Mouse (Mus musculus): Measurements from ENCODE around the gene Cers2. TPM values are rescaled to one million over a fixed set of nuclear protein-coding genes. Genes with fewer than 3 reads are reported as not detected.
A peak's percentile ranks its signal among the peaks of the same experiment; 100 is the strongest.
"Not testable (repeated sequence)": the region's sequence is repeated elsewhere in the genome, so short reads cannot be mapped to it uniquely, and the experiment has no call there.

The Cers2 gene
- polyA plus RNA-seq, 1 experiment from 2014 or later, result 113 TPM

DNA sequence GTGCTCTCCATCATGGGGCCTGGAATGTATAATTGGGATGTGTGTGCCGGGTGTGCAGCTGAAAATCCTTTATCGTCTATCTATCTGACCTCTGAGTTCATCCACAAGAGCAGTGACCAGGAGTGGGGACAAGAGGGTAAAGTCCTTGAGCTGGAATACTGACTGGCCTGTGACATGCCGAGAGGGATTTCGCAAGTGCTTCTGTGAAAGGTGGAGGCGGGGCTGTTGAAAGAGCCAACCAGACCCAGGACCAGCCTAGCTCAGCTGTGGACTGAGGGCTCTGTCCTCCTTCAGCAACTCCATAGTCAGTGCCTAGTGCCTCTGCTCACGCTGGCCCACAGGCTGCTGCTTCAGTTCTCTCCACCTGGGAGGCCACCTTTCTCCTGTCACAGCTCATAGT lies 4.0 kb downstream of the Cers2 start:
- H3K4me2 ChIP-seq, result peak overlapping the region; percentile 51
- ATAC-seq (ENCODE audit: low read depth), result peak; percentile 7; the same call in 1 of the 2 replicates

DNA sequence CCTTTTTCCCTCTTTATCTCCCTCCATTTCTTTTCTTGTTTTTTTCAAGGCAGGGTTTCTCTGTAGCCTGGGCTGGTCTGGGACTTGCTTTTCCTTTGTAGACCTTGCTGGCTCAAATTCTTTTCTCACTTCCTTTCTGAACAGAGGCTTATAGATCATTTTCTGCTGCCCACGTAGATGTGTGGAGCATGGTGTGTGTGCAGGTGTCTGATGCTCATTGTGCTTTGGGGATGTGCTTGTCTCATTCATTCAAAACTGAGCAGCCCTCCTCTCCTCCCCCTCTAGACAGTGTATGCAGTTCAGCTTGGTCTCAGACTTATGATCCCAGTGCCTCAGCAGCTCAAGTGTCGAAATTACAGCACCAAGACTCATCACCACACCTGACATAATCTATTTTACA lies 4.5 kb downstream of the Cers2 start:
- Histone ChIP-seq H3K27me3 (no peaks in the 10 kb centered on the region), H3K36me3 (peaks cover 62% of the 10 kb centered on the region), H3K4me1 (replicated peaks) (peaks cover 67% of the 10 kb centered on the region), H3K9ac (peak overlapping the region; percentile 50), H3K9me3 (replicated peaks) (no peaks in the 10 kb centered on the region), H3K27ac (peak overlapping the region; percentile 79), H3K4me2 (peak overlapping the region; percentile 51), H3K4me3 (replicated peaks) (peak overlapping the region; percentile 22)
- DNase-seq (no peak), ATAC-seq (ENCODE audit: low read depth) (no peak)
- WGBS (ENCODE audit: insufficient replicate concordance), result 68% methylated on average over 2 of the region's 2 CpGs

More for the DNA sequence above, 4.0 kb downstream of the Cers2 start:
- H3K27me3 ChIP-seq, result no peaks in the 10 kb centered on the region
- peaks cover 68% of the 10 kb centered on the region for H3K4me1 ChIP-seq (replicated peaks)
- H3K36me3 ChIP-seq, result peaks cover 56% of the 10 kb centered on the region
- DNase-seq, result no peak
- H3K4me3 ChIP-seq (replicated peaks), result peak overlapping the region; percentile 22
- H3K27ac ChIP-seq, result peak overlapping the region; percentile 79
- WGBS (ENCODE audit: insufficient replicate concordance), result 63% methylated on average over 6 of the region's 6 CpGs
- no peaks in the 10 kb centered on the region for H3K9me3 ChIP-seq (replicated peaks)
- peak overlapping the region; percentile 50 for H3K9ac ChIP-seq

DNA sequence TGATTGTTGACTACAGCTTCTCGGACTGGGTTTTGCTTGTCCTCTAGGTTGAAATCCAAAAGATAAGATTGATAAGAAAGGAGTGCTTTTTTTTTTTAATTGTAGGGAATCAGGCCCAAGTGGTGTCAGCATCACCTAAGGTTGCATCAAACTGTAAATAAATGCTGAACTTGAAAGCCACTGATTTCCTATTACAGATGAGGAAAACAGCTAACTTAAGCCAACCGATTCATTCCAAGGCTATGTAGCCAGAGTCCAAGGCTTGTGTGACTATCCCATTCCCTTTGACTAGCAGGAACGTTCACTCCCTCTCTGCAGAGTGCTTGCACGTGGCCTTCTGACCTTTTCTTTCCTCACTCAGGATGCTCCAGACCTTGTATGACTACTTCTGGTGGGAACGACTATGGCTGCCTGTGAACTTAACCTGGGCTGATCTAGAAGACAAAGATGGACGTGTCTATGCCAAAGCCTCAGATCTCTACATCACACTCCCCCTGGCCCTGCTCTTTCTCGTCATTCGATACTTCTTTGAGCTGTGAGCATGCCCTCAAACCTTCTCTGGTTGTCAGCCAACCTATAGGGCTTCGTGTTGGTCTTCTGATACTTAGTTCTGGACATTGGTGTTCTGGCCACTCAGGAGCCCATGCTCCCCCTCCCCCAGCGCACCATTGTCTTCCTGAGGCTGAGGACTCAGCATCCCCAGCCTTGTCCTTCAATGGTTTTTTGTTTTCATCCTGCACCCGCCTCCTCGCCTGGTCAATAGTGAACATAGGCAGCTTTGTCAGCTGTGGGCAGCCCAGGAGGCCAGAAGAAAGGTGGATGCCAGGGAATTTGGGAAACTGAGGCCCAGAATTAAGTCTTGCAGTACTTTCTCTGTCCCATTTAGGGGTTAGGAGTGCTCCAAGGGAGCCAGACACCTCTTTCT lies 5.4 kb downstream of the Cers2 start:
- DNase-seq (no peak), ATAC-seq (ENCODE audit: low read depth) (no peak)
- no peak overlapping the region for H3K4me3 ChIP-seq (replicated peaks)
- H3K9me3 ChIP-seq (replicated peaks), result no peaks in the 10 kb centered on the region
- no peak overlapping the region for H3K4me2 ChIP-seq
- peaks cover 59% of the 10 kb centered on the region for H3K4me1 ChIP-seq (replicated peaks)
- no peak overlapping the region for H3K9ac ChIP-seq
- H3K27ac ChIP-seq, result no peak overlapping the region
- WGBS (ENCODE audit: insufficient replicate concordance), result 74% methylated on average over 12 of the region's 12 CpGs
- H3K36me3 ChIP-seq, result peaks cover 70% of the 10 kb centered on the region
- H3K27me3 ChIP-seq, result no peaks in the 10 kb centered on the region

DNA sequence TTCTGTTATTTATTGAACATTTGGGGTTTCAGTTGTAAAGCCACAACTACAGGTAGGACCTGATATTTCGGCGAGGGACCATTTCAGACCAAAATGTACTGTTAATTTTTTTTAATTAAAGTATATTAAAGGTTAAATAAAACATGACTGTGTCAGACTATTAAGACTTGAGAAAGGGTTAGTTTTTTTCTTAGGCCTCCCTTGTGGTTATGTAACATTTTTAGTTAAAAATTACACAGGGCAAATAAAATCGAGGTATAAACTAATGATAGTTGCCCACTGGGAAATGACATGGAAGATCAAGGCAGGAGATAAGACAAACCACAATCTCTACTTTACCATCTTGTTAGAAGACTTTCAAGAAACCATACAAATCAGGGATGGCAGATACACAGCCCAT lies 8.8 kb downstream of the Cers2 start:
- no peak overlapping the region for H3K4me3 ChIP-seq (replicated peaks)
- peaks cover 97% of the 10 kb centered on the region for H3K36me3 ChIP-seq
- DNase-seq (no peak), ATAC-seq (ENCODE audit: low read depth) (no peak)
- whole genome bisulfite sequencing (ENCODE audit: insufficient replicate concordance), result 64% methylated on average over 3 of the region's 3 CpGs
- H3K4me1 ChIP-seq (replicated peaks), result peaks cover 33% of the 10 kb centered on the region
- no peaks in the 10 kb centered on the region for H3K9me3 ChIP-seq (replicated peaks)
- H3K27me3 ChIP-seq, result no peaks in the 10 kb centered on the region
- peak overlapping the region; percentile 64 for H3K27ac ChIP-seq
- H3K9ac ChIP-seq, result no peak overlapping the region
- H3K4me2 ChIP-seq, result no peak overlapping the region

DNA sequence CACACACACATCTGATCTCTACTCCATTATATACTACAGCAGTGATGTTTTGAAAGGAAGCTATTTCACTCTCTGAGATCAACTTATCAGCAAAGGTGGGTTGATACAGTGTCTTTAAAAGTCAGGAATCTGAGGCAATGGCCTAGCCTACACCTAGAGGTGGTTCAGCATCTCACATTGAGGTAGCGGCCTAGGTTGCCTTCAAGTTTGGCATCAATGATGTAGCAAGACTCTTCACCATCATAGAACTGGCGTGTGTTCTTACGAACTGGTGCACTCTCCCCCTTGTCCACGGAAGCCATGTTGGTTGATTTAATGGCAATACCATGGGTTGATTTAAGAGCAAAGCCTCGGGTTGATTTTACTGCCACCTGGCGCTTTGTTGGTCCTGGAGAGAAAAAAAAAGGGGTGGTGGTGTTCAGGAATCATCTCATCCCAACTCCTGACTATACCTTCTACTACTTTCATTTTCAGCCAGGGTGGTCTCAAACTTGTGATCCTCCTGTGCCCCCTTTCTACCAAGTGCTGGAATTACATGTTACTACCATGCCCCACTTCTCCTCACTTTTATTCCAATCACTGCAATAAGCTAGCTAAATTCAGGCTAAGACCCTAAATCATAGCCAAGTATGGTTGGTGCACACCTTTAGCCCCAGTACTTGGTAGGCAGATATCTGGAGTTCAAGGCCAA lies 10.0 kb downstream of the Cers2 start:
- Histone ChIP-seq H3K27ac (no peak overlapping the region), H3K9me3 (replicated peaks) (no peaks in the 10 kb centered on the region), H3K4me2 (no peak overlapping the region), H3K9ac (no peak overlapping the region), H3K36me3 (peaks cover 94% of the 10 kb centered on the region), H3K27me3 (no peaks in the 10 kb centered on the region), H3K4me1 (replicated peaks) (peaks cover 21% of the 10 kb centered on the region), H3K4me3 (replicated peaks) (no peak overlapping the region)
- WGBS (ENCODE audit: insufficient replicate concordance), result 80% methylated on average over 6 of the region's 6 CpGs
- DNase-seq (no peak), ATAC-seq (ENCODE audit: low read depth) (no peak)

DNA sequence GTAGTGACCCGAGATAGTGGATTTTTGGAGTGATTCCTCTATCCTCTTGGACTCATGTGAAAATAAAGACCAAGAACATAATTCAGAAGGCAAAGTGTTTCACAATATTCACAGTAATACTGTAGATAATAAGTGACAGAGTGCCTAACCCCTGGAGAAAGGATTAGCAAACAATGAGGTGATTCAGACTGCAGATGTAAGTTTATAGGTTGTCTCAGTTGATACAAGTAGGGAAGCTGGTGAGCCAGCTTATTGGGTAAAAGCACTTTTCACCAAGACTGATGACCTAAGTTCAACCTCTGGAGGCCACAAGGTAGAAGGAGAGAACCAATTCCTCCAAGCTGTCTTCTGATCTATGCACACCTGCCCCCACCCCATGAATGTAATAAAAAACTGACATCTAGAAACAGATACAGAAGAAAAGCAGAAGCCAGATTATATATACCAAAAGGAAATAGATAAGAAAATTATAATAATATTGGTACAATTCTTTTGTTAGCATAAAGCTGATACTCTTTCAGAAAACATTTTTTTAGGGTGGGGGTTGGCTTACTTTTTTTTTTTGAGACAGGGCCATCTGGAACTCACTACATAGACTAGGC lies 14.3 kb downstream of the Cers2 start:
- no peak overlapping the region for H3K27ac ChIP-seq
- H3K27me3 ChIP-seq, result no peaks in the 10 kb centered on the region
- no peak overlapping the region for H3K4me2 ChIP-seq
- H3K9me3 ChIP-seq (replicated peaks), result no peaks in the 10 kb centered on the region
- 68% methylated on average over 1 of the region's 1 CpGs for WGBS (ENCODE audit: insufficient replicate concordance)
- H3K9ac ChIP-seq, result no peak overlapping the region
- peaks cover 91% of the 10 kb centered on the region for H3K36me3 ChIP-seq
- ATAC-seq (ENCODE audit: low read depth) (no peak), DNase-seq (no peak)
- H3K4me1 ChIP-seq (replicated peaks), result 0 out of 2 replicates have a peak, but pooled peaks cover under 1% of the 10 kb centered on the region
- H3K4me3 ChIP-seq (replicated peaks), result no peak overlapping the region

DNA sequence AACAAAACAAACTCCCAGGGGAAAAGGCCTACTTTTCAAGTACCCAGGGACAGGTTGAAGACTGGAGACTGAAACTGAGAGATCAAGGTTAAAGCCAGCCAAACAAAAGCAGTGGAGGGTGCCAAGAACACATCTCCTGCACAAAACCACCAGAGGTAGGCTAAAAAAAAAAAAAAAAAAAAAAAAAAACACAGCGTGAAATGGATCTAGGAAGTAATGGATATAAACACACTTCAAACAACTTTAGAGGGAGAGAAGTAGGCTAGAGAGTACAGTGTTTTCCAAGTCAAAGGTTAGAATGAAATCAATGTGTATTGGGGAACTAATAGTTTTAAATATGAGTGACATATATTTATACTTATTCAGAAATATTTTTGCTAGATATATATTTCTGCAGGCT lies 16.9 kb downstream of the Cers2 start:
- ATAC-seq (ENCODE audit: low read depth), result no peak
- H3K9ac ChIP-seq, result no peak overlapping the region
- no peaks in the 10 kb centered on the region for H3K9me3 ChIP-seq (replicated peaks)
- H3K36me3 ChIP-seq, result peaks cover 85% of the 10 kb centered on the region
- H3K4me1 ChIP-seq (replicated peaks), result no peaks in the 10 kb centered on the region
- no peak overlapping the region for H3K4me3 ChIP-seq (replicated peaks)
- H3K27ac ChIP-seq, result no peak overlapping the region
- H3K27me3 ChIP-seq, result no peaks in the 10 kb centered on the region
- no peak for DNase-seq
- WGBS (ENCODE audit: insufficient replicate concordance), result 67% methylated on average over 1 of the region's 1 CpGs
- H3K4me2 ChIP-seq, result no peak overlapping the region

DNA sequence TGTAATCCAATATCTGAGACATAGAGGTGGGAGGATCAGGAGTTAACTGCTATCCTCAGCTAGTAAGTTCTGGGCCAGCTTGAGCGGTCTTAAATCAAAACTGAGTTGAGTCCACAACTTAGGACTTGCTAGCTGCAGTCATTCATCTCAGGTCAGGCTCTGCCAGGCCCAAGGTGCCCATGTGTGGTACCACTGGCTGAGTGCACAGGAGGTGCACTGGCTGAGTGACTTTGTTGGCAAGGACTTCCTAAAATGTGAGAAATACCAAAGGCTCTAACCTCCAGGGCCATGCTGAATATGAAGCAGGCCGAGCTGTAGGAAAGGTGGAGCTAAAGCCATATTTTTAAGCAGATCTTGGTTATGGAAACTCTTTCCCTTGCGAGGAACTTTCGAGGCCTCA lies 22.8 kb downstream of the Cers2 start:
- Histone ChIP-seq H3K9me3 (replicated peaks) (no peaks in the 10 kb centered on the region), H3K27me3 (no peaks in the 10 kb centered on the region), H3K9ac (no peak overlapping the region), H3K27ac (no peak overlapping the region), H3K4me3 (replicated peaks) (no peak overlapping the region), H3K36me3 (peaks cover 94% of the 10 kb centered on the region), H3K4me2 (no peak overlapping the region), H3K4me1 (replicated peaks) (no peaks in the 10 kb centered on the region)
- DNase-seq (no peak), ATAC-seq (ENCODE audit: low read depth) (no peak)
- WGBS (ENCODE audit: insufficient replicate concordance), result 84% methylated on average over 4 of the region's 4 CpGs

DNA sequence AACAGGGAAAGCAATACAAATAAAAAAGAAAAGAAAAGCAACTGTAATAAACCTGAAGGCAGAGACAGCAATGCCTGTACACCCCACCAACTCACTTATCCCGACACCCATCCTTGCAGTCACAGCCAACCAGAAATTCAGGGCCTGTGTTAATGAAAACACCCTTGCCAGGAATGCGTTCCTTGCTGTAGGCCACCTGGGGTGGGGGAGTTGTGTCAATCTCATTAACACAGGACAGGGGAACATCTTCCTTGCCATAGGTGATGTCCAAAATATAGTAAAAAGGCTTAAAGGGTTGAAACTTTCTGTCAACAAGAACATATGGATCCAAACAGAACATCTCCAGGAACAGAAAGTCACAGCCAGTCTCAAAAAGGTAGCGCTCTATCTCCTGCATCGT lies 23.7 kb downstream of the Cers2 start:
- H3K36me3 ChIP-seq, result peaks cover 94% of the 10 kb centered on the region
- H3K4me3 ChIP-seq (replicated peaks), result no peak overlapping the region
- ATAC-seq (ENCODE audit: low read depth) (no peak), DNase-seq (no peak)
- H3K27ac ChIP-seq, result no peak overlapping the region
- no peaks in the 10 kb centered on the region for H3K4me1 ChIP-seq (replicated peaks)
- 85% methylated on average over 4 of the region's 4 CpGs for WGBS (ENCODE audit: insufficient replicate concordance)
- no peak overlapping the region for H3K4me2 ChIP-seq
- no peaks in the 10 kb centered on the region for H3K9me3 ChIP-seq (replicated peaks)
- H3K27me3 ChIP-seq, result no peaks in the 10 kb centered on the region
- no peak overlapping the region for H3K9ac ChIP-seq

DNA sequence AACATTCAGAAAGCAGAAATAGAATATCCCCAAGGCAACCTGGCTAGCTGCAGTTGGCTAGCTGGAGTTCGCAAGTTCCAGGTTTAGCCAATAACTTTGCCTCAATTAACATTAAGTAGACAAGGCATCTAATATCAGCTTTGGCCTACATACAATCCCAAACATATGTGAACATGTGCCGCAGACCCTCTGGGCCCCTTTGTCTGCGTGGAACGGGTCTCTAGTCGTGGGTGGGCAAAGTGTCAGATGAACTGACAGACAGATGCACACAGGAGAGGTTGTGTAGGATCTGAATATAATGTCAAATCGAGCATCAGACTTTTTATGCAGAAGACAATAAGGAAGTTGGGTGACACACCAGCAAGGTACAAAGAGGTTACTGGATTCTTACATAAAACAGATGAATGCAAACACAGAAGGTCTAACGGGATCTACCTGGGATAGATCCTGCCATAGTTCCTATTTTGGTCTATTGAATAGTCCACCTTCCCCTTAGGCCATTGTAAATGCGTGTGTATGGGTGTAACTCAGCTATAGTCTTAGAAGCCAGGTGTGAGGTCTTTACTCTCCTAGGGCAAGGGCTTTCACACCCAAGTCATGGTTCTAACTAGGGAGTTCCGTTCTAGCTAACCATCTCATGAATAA lies 28.9 kb downstream of the Cers2 start:
- H3K27ac ChIP-seq; ATAC-seq (ENCODE audit: low read depth); H3K4me2 ChIP-seq; H3K27me3 ChIP-seq; H3K4me3 ChIP-seq (replicated peaks); DNase-seq; H3K9ac ChIP-seq; H3K4me1 ChIP-seq (replicated peaks); H3K9me3 ChIP-seq (replicated peaks): not testable (repeated sequence)
- H3K36me3 ChIP-seq, result peaks cover 91% of the 10 kb centered on the region
- 87% methylated on average over 9 of the region's 9 CpGs for WGBS (ENCODE audit: insufficient replicate concordance)

DNA sequence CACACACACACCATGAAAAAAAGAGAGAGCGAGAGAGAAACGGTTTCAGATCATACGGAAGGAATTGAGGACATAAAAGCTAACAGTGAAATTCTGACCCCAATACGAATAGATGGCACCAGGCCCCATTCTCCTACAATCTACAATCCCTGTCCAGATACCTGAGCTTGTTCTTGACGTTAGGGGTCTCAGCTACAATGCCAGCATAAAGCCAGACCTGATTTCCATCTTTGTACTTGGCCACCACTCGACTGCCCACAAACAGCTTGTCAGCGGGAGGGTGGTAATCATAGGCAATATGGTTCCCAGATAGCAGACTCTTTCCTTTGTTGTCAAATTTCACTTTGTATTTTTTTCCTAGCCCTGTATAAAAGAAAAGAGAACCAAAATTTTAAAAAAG lies 31.9 kb downstream of the Cers2 start:
- Histone ChIP-seq H3K4me1 (replicated peaks) (no peaks in the 10 kb centered on the region), H3K4me2 (no peak overlapping the region), H3K36me3 (peaks cover 81% of the 10 kb centered on the region), H3K9me3 (replicated peaks) (no peaks in the 10 kb centered on the region), H3K27ac (no peak overlapping the region), H3K27me3 (no peaks in the 10 kb centered on the region), H3K9ac (no peak overlapping the region), H3K4me3 (replicated peaks) (no peak overlapping the region)
- DNase-seq (no peak), ATAC-seq (ENCODE audit: low read depth) (no peak)
- WGBS (ENCODE audit: insufficient replicate concordance), result 87% methylated on average over 7 of the region's 7 CpGs

Measured in liver, embryonic 13.5 days (tissue).